Mouse (Mus musculus) lung, postnatal 0 days (tissue): ENCODE data around the gene Retsat.

Experiments
- CTCF ChIP-seq: IDR thresholded peaks from 2 replicates; pipeline ENCODE4 v1.5.1; 2016; ENCODE audit warnings: antibody characterized with exemption, mild to moderate bottlenecking
- EP300 ChIP-seq: IDR thresholded peaks from 2 replicates; pipeline ENCODE4 v1.6.1; 2016; ENCODE audit warnings: antibody characterized with exemption, mild to moderate bottlenecking, control low read depth

DNA sequence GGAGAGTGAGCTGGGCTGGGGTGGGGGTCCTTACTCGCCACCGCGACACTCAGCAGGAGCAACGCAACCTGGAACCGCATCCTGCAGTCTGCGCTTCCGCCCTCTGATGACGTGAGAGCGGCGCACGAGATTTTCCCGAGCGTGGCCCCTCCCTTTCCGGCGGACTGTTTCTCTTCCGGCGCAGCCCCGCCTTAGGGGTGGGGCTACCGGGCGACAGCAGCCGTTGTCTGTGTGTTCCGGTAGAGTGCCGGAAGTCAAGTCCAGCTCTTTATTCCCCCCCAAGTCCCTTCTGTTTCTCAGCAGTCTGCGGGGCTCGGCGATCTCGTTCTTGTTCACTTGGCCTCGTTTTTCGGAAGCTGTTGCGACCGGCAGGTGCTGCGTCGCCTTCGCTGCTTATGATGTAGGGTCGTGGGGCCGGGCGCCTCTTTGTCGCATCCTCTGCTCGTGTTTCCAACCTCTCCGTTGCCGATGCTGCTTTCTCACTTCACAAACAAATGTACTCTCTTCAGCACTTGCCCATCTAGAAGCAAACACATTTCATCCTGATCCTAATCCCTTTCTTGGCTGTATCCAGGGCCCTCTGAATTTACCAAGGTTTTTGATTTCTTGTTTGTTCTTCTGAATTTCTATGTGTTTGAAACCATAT is 18.5 kb downstream of the Retsat start, which contains the start of gene Tgoln1:
- TF ChIP-seq CTCF: no peak
- peak; percentile 35; the same call in 1 of the 2 replicates for TF ChIP-seq EP300
